Mouse (Mus musculus) forebrain, embryonic 11.5 days (tissue): ENCODE measurements at regions not wholly inside any gene's neighbourhood (a gene's known extent, or its start where the extent isn't known, plus 50 kb on each side); places are given as distances from the start of the nearest gene placed in this dataset.
A peak's percentile ranks its signal among the peaks of the same experiment; 100 is the strongest.

Source experiments
- ATAC-seq: fragments of 200-750 bp; cut with Nextera tagmentation; replicated peaks from 2 replicates; pipeline ENCODE4 v1.8.0; 2017; ENCODE audit warnings: moderate TSS enrichment; ENCODE audit not compliant: low FRiP score
- DNase-seq: peaks from one replicate; pipeline ENCODE4 v3.0.0-alpha.2; 2017; ENCODE audit warnings: low spot score
- H3K27ac ChIP-seq: fragments of 300-500 bp; sonication (generic); 2 replicates; pipeline ENCODE4 v1.5.1; 2014; ENCODE audit warnings: low read depth, low read length
- H3K27me3 ChIP-seq: fragments of 300-500 bp; sonication (generic); 2 replicates; pipeline ENCODE4 v1.6.1; 2014; ENCODE audit warnings: mild to moderate bottlenecking, low read length, mixed read lengths; ENCODE audit not compliant: control insufficient read depth, insufficient read depth
- H3K36me3 ChIP-seq: fragments of 300-500 bp; sonication (generic); 2 replicates; pipeline ENCODE4 v1.6.1; 2014; ENCODE audit warnings: mild to moderate bottlenecking, low read length, moderate library complexity, mixed read lengths; ENCODE audit not compliant: control insufficient read depth, insufficient read depth
- H3K4me1 ChIP-seq: fragments of 300-500 bp; sonication (generic); replicated peaks from 2 replicates; pipeline ENCODE4 v1.6.1; 2014; ENCODE audit warnings: low read length, mixed read lengths; ENCODE audit not compliant: control insufficient read depth, insufficient read depth
- H3K4me2 ChIP-seq: fragments of 300-500 bp; sonication (generic); 2 replicates; pipeline ENCODE4 v1.6.1; 2014; ENCODE audit warnings: low read depth, mild to moderate bottlenecking, low read length, moderate library complexity, mixed read lengths; ENCODE audit not compliant: severe bottlenecking
- H3K4me3 ChIP-seq: fragments of 300-500 bp; sonication (generic); 2 replicates; pipeline ENCODE4 v1.5.1; 2014; ENCODE audit warnings: low read depth, low read length
- H3K9ac ChIP-seq: fragments of 300-500 bp; sonication (generic); 2 replicates; pipeline ENCODE4 v1.6.1; 2014; ENCODE audit warnings: low read length
- H3K9me3 ChIP-seq: fragments of 300-500 bp; sonication (generic); 2 replicates; pipeline ENCODE4 v1.6.1; 2016; ENCODE audit warnings: low read length, mixed read lengths; ENCODE audit not compliant: control insufficient read depth
- WGBS: fragments of 180-500 bp; shearing (Covaris S2); extraction: QIAGEN DNeasy Blood & Tissue Kit; methylation state at CpG from one replicate; pipeline ENCODE4 v1.1.7; 2014; 5-methylcytosine and 5-hydroxymethylcytosine counted together

DNA sequence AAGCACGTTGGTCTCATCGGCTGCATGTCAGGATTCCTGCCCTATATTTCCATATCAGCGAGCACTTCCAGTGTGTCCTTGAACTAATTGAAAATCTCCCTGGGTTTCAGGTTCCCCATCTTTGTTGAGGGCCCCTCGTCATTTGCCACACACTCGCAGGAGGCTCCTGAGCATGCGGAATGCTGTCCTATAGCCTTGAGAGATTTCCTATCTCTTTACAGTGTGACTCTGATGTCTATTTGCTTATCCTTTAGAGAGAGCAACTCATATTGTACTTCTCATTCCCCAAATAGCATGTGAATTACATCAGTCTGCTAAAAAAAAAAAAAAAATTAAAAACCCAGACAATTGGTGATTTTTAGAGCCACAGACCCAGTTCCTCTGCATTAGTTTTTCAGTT, 845.1 kb downstream of the 5730522E02Rik start:
- Histone ChIP-seq H3K4me3 (no peak overlapping the region), H3K27me3 (no peaks in the 10 kb centered on the region), H3K9me3 (no peaks in the 10 kb centered on the region), H3K9ac (no peak overlapping the region), H3K4me1 (peaks cover 2% of the 10 kb centered on the region; the same call in 1 of the 2 replicates), H3K27ac (no peak overlapping the region), H3K4me2 (no peak overlapping the region), H3K36me3 (no peaks in the 10 kb centered on the region)
- 54% methylated on average over 6 of the region's 6 CpGs for WGBS
- ATAC-seq (no peak), DNase-seq (no peak)

GRCm38 (mm10) chr11:25359723-25360122, 850.8 kb downstream of the 5730522E02Rik start:
- no peak overlapping the region for H3K4me2 ChIP-seq
- H3K9me3 ChIP-seq = no peaks in the 10 kb centered on the region
- no peak overlapping the region for H3K4me3 ChIP-seq
- H3K4me1 ChIP-seq = peaks cover 8% of the 10 kb centered on the region; the same call in 1 of the 2 replicates
- no peak overlapping the region for H3K27ac ChIP-seq
- ATAC-seq (no peak), DNase-seq (no peak)
- H3K27me3 ChIP-seq = no peaks in the 10 kb centered on the region
- WGBS = 82% methylated on average over 1 of the region's 1 CpGs
- no peaks in the 10 kb centered on the region for H3K36me3 ChIP-seq
- H3K9ac ChIP-seq = no peak overlapping the region

DNA sequence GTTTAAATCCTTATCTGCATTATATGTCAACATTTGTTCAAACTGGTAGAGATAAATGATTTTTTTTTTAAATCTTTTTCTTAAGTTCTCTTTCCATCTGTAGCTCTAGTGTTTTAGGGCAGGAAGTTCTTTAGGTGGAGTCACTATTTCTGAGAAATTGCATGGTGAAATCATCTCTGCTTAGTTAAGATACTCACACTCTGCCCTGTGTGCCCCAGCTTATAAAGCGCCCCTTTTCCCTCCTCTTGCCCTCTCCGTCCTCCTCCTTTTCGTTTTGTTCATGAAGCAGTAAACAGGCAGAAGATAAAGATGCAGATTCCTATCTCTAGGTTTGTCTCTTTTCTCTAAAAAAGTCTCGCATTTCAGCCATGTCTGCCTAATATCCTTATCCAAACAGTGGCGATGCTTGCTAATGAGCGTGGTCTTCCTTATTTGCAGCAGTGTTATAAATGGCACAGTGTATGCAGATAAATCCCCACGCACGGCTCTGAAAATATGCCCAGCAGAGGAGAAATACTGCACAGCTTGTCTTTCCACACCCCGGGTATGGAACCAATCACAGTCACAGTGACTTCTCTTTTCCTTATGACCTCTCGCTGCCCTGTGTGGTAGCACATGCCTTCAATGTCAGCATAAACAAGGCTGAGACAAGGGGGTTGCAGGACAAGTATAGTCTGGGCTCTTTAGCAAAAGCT, 852.7 kb downstream of the 5730522E02Rik start:
- Histone ChIP-seq H3K4me3 (peak overlapping the region; percentile 21; the same call in 1 of the 2 replicates), H3K36me3 (no peaks in the 10 kb centered on the region), H3K9ac (peak overlapping the region; percentile 25; the same call in 1 of the 2 replicates), H3K4me1 (peaks cover 8% of the 10 kb centered on the region; the same call in 1 of the 2 replicates), H3K9me3 (no peaks in the 10 kb centered on the region), H3K27me3 (no peaks in the 10 kb centered on the region), H3K27ac (peak overlapping the region; percentile 76; the same call in 1 of the 2 replicates), H3K4me2 (peak overlapping the region; percentile 58)
- ATAC-seq = no peak
- DNase-seq = no peak
- WGBS = 43% methylated on average over 10 of the region's 10 CpGs

DNA sequence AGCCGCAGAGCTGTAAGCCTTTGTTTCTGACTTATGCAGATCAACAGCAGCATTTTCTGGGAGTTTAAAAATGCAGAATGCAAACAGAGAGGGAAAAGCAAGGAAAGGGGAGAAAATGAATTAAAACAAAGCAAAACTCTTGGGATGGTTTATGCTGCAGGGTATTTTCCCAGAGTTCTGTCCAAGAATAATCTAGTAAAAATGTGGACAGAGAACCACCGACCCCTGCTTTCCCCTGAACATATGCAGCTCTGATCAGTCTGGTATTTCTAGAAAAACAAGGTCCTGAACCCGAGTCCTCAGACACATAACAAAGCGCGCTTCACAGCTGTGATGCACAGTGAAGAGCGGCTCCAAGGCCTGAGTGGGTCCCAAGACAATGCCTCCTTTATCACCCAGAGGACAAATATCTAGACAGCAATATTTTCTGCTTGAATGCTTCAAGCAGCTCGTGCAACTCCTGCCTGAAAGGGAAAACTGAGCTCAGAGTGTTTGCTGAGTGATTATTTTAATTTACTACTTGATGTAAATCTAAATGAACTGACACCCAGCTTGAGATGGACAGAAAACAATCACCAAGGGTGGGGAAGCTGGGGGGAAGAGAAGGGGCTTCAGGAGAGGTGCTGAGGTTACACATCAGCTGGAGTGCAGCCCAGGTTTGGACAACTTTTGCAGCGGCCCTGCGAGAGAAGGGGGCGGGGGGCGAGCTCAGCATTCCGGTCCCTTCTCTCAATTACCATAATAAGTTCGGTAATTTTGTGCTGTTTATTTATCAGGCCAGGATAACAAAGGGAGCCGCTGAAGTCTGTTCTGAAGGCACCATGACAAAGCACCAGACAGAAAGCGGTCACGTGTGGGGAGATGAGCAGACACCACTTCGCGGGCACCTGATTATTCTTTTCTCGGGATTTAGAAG, 853.6 kb downstream of the 5730522E02Rik start:
- WGBS = 4% methylated on average over 19 of the region's 19 CpGs
- no peaks in the 10 kb centered on the region for H3K36me3 ChIP-seq
- H3K27me3 ChIP-seq = no peaks in the 10 kb centered on the region
- H3K4me1 ChIP-seq = peaks cover 8% of the 10 kb centered on the region; the same call in 1 of the 2 replicates
- ATAC-seq = peak; percentile 91
- DNase-seq = peak; percentile 63
- no peaks in the 10 kb centered on the region for H3K9me3 ChIP-seq
- H3K9ac ChIP-seq = peak overlapping the region; percentile 25
- peak overlapping the region; percentile 58 for H3K4me2 ChIP-seq
- H3K27ac ChIP-seq = peak overlapping the region; percentile 76; the same call in 1 of the 2 replicates
- peak overlapping the region; percentile 21 for H3K4me3 ChIP-seq

- H3K4me3 ChIP-seq = no peak overlapping the region
- DNase-seq (no peak), ATAC-seq (no peak)
- H3K36me3 ChIP-seq = no peaks in the 10 kb centered on the region
- no peaks in the 10 kb centered on the region for H3K4me1 ChIP-seq
- no peak overlapping the region for H3K4me2 ChIP-seq
- 87% methylated on average over 2 of the region's 2 CpGs for WGBS
- H3K27ac ChIP-seq = no peak overlapping the region
- no peaks in the 10 kb centered on the region for H3K9me3 ChIP-seq
- no peak overlapping the region for H3K9ac ChIP-seq
- H3K27me3 ChIP-seq = no peaks in the 10 kb centered on the region
These were observed 874.9 kb downstream of the 5730522E02Rik start for GRCm38 (mm10) chr11:25335667-25336066.

- 63% methylated on average over 4 of the region's 4 CpGs for WGBS
- no peaks in the 10 kb centered on the region for H3K36me3 ChIP-seq
- no peaks in the 10 kb centered on the region for H3K27me3 ChIP-seq
- H3K4me2 ChIP-seq = no peak overlapping the region
- H3K4me3 ChIP-seq = no peak overlapping the region
- no peak overlapping the region for H3K9ac ChIP-seq
- DNase-seq = no peak
- H3K27ac ChIP-seq = no peak overlapping the region
- no peak for ATAC-seq
- H3K9me3 ChIP-seq = no peaks in the 10 kb centered on the region
- H3K4me1 ChIP-seq = no peaks in the 10 kb centered on the region
These were observed 879.9 kb downstream of the 5730522E02Rik start for GRCm38 (mm10) chr11:25330696-25331095.

GRCm38 (mm10) chr11:25322426-25322825, 888.1 kb downstream of the 5730522E02Rik start:
- Histone ChIP-seq H3K4me2 (no peak overlapping the region), H3K9me3 (no peaks in the 10 kb centered on the region), H3K27ac (no peak overlapping the region), H3K4me1 (no peaks in the 10 kb centered on the region), H3K9ac (no peak overlapping the region), H3K27me3 (no peaks in the 10 kb centered on the region), H3K36me3 (no peaks in the 10 kb centered on the region), H3K4me3 (no peak overlapping the region)
- DNase-seq (no peak), ATAC-seq (no peak)

DNA sequence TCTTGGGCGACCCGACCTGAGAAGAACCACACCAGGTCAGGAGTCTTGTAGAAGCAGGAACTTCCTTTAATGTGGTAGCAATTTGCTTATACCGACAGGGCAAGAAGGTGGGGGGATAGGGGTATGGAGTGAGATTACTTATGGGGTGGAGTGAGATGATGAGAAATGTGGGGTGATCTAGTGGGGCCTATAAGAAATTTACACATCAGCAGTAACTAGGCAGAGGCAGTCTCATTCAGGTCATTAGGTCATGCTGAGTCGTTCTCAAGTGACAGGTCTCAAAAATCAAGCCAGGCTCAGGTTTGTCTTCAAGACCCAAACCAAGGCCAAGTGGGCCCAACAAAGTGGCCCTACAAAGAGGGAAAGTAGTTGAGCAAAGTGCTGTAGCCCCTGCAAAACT, 889.1 kb downstream of the 5730522E02Rik start:
- Histone ChIP-seq H3K4me1 (no peaks in the 10 kb centered on the region), H3K36me3 (no peaks in the 10 kb centered on the region), H3K4me2 (no peak overlapping the region), H3K4me3 (no peak overlapping the region), H3K27ac (no peak overlapping the region), H3K9ac (no peak overlapping the region), H3K27me3 (no peaks in the 10 kb centered on the region), H3K9me3 (no peaks in the 10 kb centered on the region)
- DNase-seq (no peak), ATAC-seq (no peak)
- 91% methylated on average over 4 of the region's 4 CpGs for WGBS
